Mouse (Mus musculus): Measurements from ENCODE around the gene Prr13. TPM values are rescaled to one million over a fixed set of nuclear protein-coding genes. Genes with fewer than 3 reads are reported as not detected.

The Prr13 gene
- polyA plus RNA-seq, 1 experiment from 2014 or later, result 141 TPM

GRCm38 (mm10) chr15:102510110-102510509 is 51.3 kb downstream of the Prr13 start:
- peak overlapping the region; percentile 77 for H3K27ac ChIP-seq (ENCODE audit: low read depth)
- H3K36me3 ChIP-seq (ENCODE audit: control insufficient read depth, insufficient read depth, low read length), result peaks cover 18% of the 10 kb centered on the region; the same call in 1 of the 2 replicates
- no peaks in the 10 kb centered on the region for H3K27me3 ChIP-seq (replicated peaks; ENCODE audit: control insufficient read depth, insufficient read depth, low read length)
- no peaks in the 10 kb centered on the region for H3K9me3 ChIP-seq (ENCODE audit: control insufficient read depth, low read length)
- H3K4me2 ChIP-seq (ENCODE audit: low read length), result peak overlapping the region; percentile 63
- DNase-seq (ENCODE audit: low spot score), result no peak
- peak overlapping the region; percentile 55 for H3K9ac ChIP-seq (ENCODE audit: low read length)
- 3% methylated on average over 9 of the region's 9 CpGs for WGBS
- peak overlapping the region; percentile 55 for H3K4me3 ChIP-seq (ENCODE audit: low read depth, low read length)
- H3K4me1 ChIP-seq (replicated peaks; ENCODE audit: control insufficient read depth, insufficient read depth, low read length), result peaks cover 22% of the 10 kb centered on the region
- ATAC-seq (replicated peaks; ENCODE audit: low FRiP score, low TSS enrichment, low read depth), result peak; percentile 62

- ATAC-seq (replicated peaks; ENCODE audit: low FRiP score, low TSS enrichment, low read depth) (peak; percentile 95), DNase-seq (ENCODE audit: low spot score) (peak; percentile 95)
- Histone ChIP-seq H3K4me2 (ENCODE audit: low read length) (peak overlapping the region; percentile 63), H3K27ac (ENCODE audit: low read depth) (peak overlapping the region; percentile 77), H3K4me1 (replicated peaks; ENCODE audit: control insufficient read depth, insufficient read depth, low read length) (peaks cover 23% of the 10 kb centered on the region), H3K9me3 (ENCODE audit: control insufficient read depth, low read length) (no peaks in the 10 kb centered on the region), H3K4me3 (ENCODE audit: low read depth, low read length) (peak overlapping the region; percentile 55), H3K36me3 (ENCODE audit: control insufficient read depth, insufficient read depth, low read length) (0 out of 2 replicates have a peak, but pooled peaks cover 12% of the 10 kb centered on the region), H3K27me3 (replicated peaks; ENCODE audit: control insufficient read depth, insufficient read depth, low read length) (no peaks in the 10 kb centered on the region), H3K9ac (ENCODE audit: low read length) (peak overlapping the region; percentile 55)
- 3% methylated on average over 34 of the region's 34 CpGs for WGBS
Observed at GRCm38 (mm10) chr15:102510590-102511284, 51.9 kb downstream of the Prr13 start.

DNA sequence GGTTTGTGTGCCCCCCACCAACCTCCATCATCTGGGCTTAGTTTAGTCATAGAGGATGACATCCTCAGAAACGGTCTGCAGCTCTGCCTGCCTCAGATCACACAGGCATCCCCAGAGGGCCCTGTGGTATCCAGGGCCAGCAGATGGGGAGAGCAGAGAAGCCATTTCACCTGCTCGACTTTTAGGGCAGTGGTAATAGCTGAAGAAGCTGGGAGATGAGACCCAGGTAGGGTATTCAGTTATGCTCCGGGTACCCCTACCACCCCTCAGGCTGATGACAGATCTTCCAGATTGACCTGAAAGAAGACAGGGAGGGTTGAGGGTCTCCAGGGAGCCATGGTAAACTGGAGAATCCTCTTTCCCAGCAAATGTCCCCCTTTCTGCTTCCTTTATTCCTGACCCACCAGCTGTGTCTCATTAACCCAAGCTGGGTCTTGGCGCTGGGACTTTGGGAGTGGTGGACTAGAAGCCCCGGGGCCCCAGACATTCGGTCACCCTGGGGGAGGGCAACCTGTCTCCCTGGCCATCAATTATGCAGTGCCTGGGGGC is 52.5 kb downstream of the Prr13 start:
- 25% methylated on average over 6 of the region's 6 CpGs for WGBS
- Histone ChIP-seq H3K27me3 (replicated peaks; ENCODE audit: control insufficient read depth, insufficient read depth, low read length) (no peaks in the 10 kb centered on the region), H3K27ac (ENCODE audit: low read depth) (peak overlapping the region; percentile 69), H3K9me3 (ENCODE audit: control insufficient read depth, low read length) (no peaks in the 10 kb centered on the region), H3K4me3 (ENCODE audit: low read depth, low read length) (0 out of 2 replicates have a peak overlapping the region, but pooled peaks have one; percentile 55), H3K4me2 (ENCODE audit: low read length) (peak overlapping the region; percentile 63), H3K9ac (ENCODE audit: low read length) (no peak overlapping the region), H3K36me3 (ENCODE audit: control insufficient read depth, insufficient read depth, low read length) (0 out of 2 replicates have a peak, but pooled peaks cover 12% of the 10 kb centered on the region), H3K4me1 (replicated peaks; ENCODE audit: control insufficient read depth, insufficient read depth, low read length) (peaks cover 28% of the 10 kb centered on the region)
- no peak for ATAC-seq (replicated peaks; ENCODE audit: low FRiP score, low TSS enrichment, low read depth)
- DNase-seq (ENCODE audit: low spot score), result no peak

- no peak for ATAC-seq (replicated peaks; ENCODE audit: low FRiP score, low TSS enrichment, low read depth)
- WGBS, result 46% methylated on average over 5 of the region's 5 CpGs
- no peak overlapping the region for H3K4me3 ChIP-seq (ENCODE audit: low read depth, low read length)
- peaks cover 28% of the 10 kb centered on the region for H3K4me1 ChIP-seq (replicated peaks; ENCODE audit: control insufficient read depth, insufficient read depth, low read length)
- no peak for DNase-seq (ENCODE audit: low spot score)
- H3K4me2 ChIP-seq (ENCODE audit: low read length), result no peak overlapping the region
- H3K9me3 ChIP-seq (ENCODE audit: control insufficient read depth, low read length), result no peaks in the 10 kb centered on the region
- H3K27me3 ChIP-seq (replicated peaks; ENCODE audit: control insufficient read depth, insufficient read depth, low read length), result no peaks in the 10 kb centered on the region
- no peak overlapping the region for H3K9ac ChIP-seq (ENCODE audit: low read length)
- 0 out of 2 replicates have a peak, but pooled peaks cover 8% of the 10 kb centered on the region for H3K36me3 ChIP-seq (ENCODE audit: control insufficient read depth, insufficient read depth, low read length)
- 0 out of 2 replicates have a peak overlapping the region, but pooled peaks have one; percentile 69 for H3K27ac ChIP-seq (ENCODE audit: low read depth)
Observed at GRCm38 (mm10) chr15:102512010-102512409, 53.2 kb downstream of the Prr13 start.

Other genes with a start within 250 kb of the Prr13 start
- 13.3 and 13.5 TPM in 2 replicates for gene Itgb7, start 227.1 kb upstream of the Prr13 start, polyA plus RNA-seq (2014; fragmentation: Nextera tagmentation; extraction: Ambion mirVana)
- 16.4 and 17.1 TPM in 2 replicates for gene Rarg, start 201.5 kb upstream of the Prr13 start, polyA plus RNA-seq (2014; fragmentation: Nextera tagmentation; extraction: Ambion mirVana)
- gene Gm9918, start 188.5 kb upstream of the Prr13 start, polyA plus RNA-seq (2014; fragmentation: Nextera tagmentation; extraction: Ambion mirVana), result 0.11 and 0.19 TPM in 2 replicates
- gene Mfsd5, start 179.6 kb upstream of the Prr13 start, polyA plus RNA-seq (2014; fragmentation: Nextera tagmentation; extraction: Ambion mirVana), result 65.3 and 67.1 TPM in 2 replicates
- 28.0 and 33.0 TPM in 2 replicates for gene Espl1, start 162.8 kb upstream of the Prr13 start, polyA plus RNA-seq (2014; fragmentation: Nextera tagmentation; extraction: Ambion mirVana)
- gene Pfdn5, start 132.9 kb upstream of the Prr13 start, polyA plus RNA-seq (2014; fragmentation: Nextera tagmentation; extraction: Ambion mirVana), result 450 and 456 TPM in 2 replicates
- gene Myg1, start 127.3 kb upstream of the Prr13 start, polyA plus RNA-seq (2014; fragmentation: Nextera tagmentation; extraction: Ambion mirVana), result 104 and 120 TPM in 2 replicates
- gene Aaas, start 108.3 kb upstream of the Prr13 start, polyA plus RNA-seq (2014; fragmentation: Nextera tagmentation; extraction: Ambion mirVana), result 64.1 and 71.2 TPM in 2 replicates
- 1.2 and 1.3 TPM in 2 replicates for gene Sp7, start 91.8 kb upstream of the Prr13 start, polyA plus RNA-seq (2014; fragmentation: Nextera tagmentation; extraction: Ambion mirVana)
- gene Sp1, start 52.9 kb upstream of the Prr13 start, polyA plus RNA-seq (2014; fragmentation: Nextera tagmentation; extraction: Ambion mirVana), result 14.4 and 15.8 TPM in 2 replicates
- gene Amhr2, start 13.7 kb upstream of the Prr13 start, polyA plus RNA-seq (2014; fragmentation: Nextera tagmentation; extraction: Ambion mirVana), result 0.81 and 0.97 TPM in 2 replicates
- gene Pcbp2, start 11.5 kb downstream of the Prr13 start, polyA plus RNA-seq (2014; fragmentation: Nextera tagmentation; extraction: Ambion mirVana), result 275 and 289 TPM in 2 replicates
- 3.4 TPM in 1 of 2 replicates, not detected in the other for gene Gm10337, start 44.7 kb downstream of the Prr13 start, polyA plus RNA-seq (2014; fragmentation: Nextera tagmentation; extraction: Ambion mirVana)
- 13.5 and 14.9 TPM in 2 replicates for gene Map3k12, start 58.0 kb downstream of the Prr13 start, polyA plus RNA-seq (2014; fragmentation: Nextera tagmentation; extraction: Ambion mirVana)
- 105 TPM in 2 replicates for gene Tarbp2, start 59.2 kb downstream of the Prr13 start, polyA plus RNA-seq (2014; fragmentation: Nextera tagmentation; extraction: Ambion mirVana)
- gene Npff, start 65.9 kb downstream of the Prr13 start, polyA plus RNA-seq (2014; fragmentation: Nextera tagmentation; extraction: Ambion mirVana), result 1.5 and 2.2 TPM in 2 replicates
- 0.43 TPM in 1 of 2 replicates, not detected in the other for gene Gm28047, start 166.0 kb downstream of the Prr13 start, polyA plus RNA-seq (2014; fragmentation: Nextera tagmentation; extraction: Ambion mirVana)
- gene Atf7, start 166.4 kb downstream of the Prr13 start, polyA plus RNA-seq (2014; fragmentation: Nextera tagmentation; extraction: Ambion mirVana), result 34.3 and 36.5 TPM in 2 replicates
- 81.3 and 87.4 TPM in 2 replicates for gene Atp5g2, start 213.3 kb downstream of the Prr13 start, polyA plus RNA-seq (2014; fragmentation: Nextera tagmentation; extraction: Ambion mirVana)

Measured in intestine, embryonic 14.5 days (tissue).